Mouse (Mus musculus): ENCODE results near the gene Slc37a4. TPM values are rescaled to one million over a fixed set of nuclear protein-coding genes. Genes with fewer than 3 reads are reported as not detected.

Gene Slc37a4
- total and polyA plus RNA-seq, 3 experiments = 20.9 to 38.9 (median 24.8) TPM

GRCm38 (mm10) chr9:44387221-44387620 is 9.4 kb upstream of the Slc37a4 start:
- TF ChIP-seq EP300 (IDR thresholded peaks at IDR 0.05; ENCODE audit: insufficient read depth, low read depth, low read length) (no peak), CTCF (IDR thresholded peaks at IDR 0.05) (no peak), POLR2A (IDR thresholded peaks at IDR 0.05; ENCODE audit: insufficient read depth, low read depth, low read length) (no peak)
- no peaks in the 10 kb centered on the region for H3K36me3 ChIP-seq (ENCODE audit: control insufficient read depth, insufficient read depth, low read length)
- H3K79me2 ChIP-seq (replicated peaks; ENCODE audit: control insufficient read depth, insufficient read depth, low read length) = no peaks in the 10 kb centered on the region
- DNase-seq = no peak
- no peak overlapping the region for H3K27ac ChIP-seq
- H3K27me3 ChIP-seq (ENCODE audit: control insufficient read depth, insufficient read depth, low read length) = no peaks in the 10 kb centered on the region
- intact Hi-C loops (cut with DNase I) = loop anchor here (10.0 kb wide), 1 partner anchor 402 kb away; no protein-coding TSS in a partner anchor
- no peak overlapping the region for H3K4me3 ChIP-seq
- no peak overlapping the region for H3K9ac ChIP-seq (ENCODE audit: low read depth, low read length)
- WGBS = 71% methylated on average over 3 of the region's 3 CpGs
- no peaks in the 10 kb centered on the region for H3K4me1 ChIP-seq (ENCODE audit: control insufficient read depth, insufficient read depth, low read length)

- DNase-seq = peak; percentile 35 to 53
- no peaks in the 10 kb centered on the region for H3K36me3 ChIP-seq (ENCODE audit: control insufficient read depth, insufficient read depth, low read length)
- H3K79me2 ChIP-seq (replicated peaks; ENCODE audit: control insufficient read depth, insufficient read depth, low read length) = no peaks in the 10 kb centered on the region
- no peak overlapping the region for H3K4me3 ChIP-seq
- TF ChIP-seq CTCF (IDR thresholded peaks at IDR 0.05) = peak; percentile 79
- TF ChIP-seq POLR2A (IDR thresholded peaks at IDR 0.05; ENCODE audit: insufficient read depth, low read depth, low read length) = no peak
- WGBS = 60% methylated on average over 8 of the region's 8 CpGs
- intact Hi-C loops (cut with DNase I) = loop anchor here (10.0 kb wide), 1 partner anchor 404 kb away; no protein-coding TSS in a partner anchor
- H3K27me3 ChIP-seq (ENCODE audit: control insufficient read depth, insufficient read depth, low read length) = no peaks in the 10 kb centered on the region
- H3K9ac ChIP-seq (ENCODE audit: low read depth, low read length) = no peak overlapping the region
- no peak overlapping the region for H3K27ac ChIP-seq
- H3K4me1 ChIP-seq (ENCODE audit: control insufficient read depth, insufficient read depth, low read length) = no peaks in the 10 kb centered on the region
Observed at GRCm38 (mm10) chr9:44389273-44389672, 7.4 kb upstream of the Slc37a4 start.

DNA sequence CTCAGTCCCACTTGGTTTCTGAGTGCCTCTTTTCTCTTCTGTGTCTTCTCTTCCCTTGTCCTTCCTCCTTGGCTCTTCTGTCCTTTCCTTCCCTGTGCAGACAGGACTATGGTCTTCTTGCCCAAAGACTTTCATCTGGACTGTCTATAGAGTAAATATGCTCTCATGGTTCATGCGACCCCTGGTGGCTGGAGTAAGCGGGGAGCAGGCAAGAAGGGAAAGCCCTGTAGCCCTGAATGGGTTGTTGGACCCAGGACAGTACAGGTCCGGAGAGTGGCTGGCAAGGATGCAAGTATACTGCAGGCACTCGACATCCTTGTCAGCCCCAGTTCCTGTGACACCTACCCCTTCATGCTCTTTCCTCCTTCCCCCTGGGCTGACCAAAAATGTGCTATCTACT is 5.2 kb upstream of the Slc37a4 start:
- no peak overlapping the region for H3K4me3 ChIP-seq
- H3K9ac ChIP-seq (ENCODE audit: low read depth, low read length) = no peak overlapping the region
- WGBS = 12% methylated on average over 4 of the region's 4 CpGs
- intact Hi-C loops (cut with DNase I) = loop anchor here (2.0 to 5.0 kb wide), 3 partner anchors 99 to 265 kb away; no protein-coding TSS in a partner anchor
- peak; percentile 68 to 79 for DNase-seq
- no peaks in the 10 kb centered on the region for H3K79me2 ChIP-seq (replicated peaks; ENCODE audit: control insufficient read depth, insufficient read depth, low read length)
- H3K4me1 ChIP-seq (ENCODE audit: control insufficient read depth, insufficient read depth, low read length) = peaks cover 3% of the 10 kb centered on the region
- TF ChIP-seq EP300 (IDR thresholded peaks at IDR 0.05; ENCODE audit: insufficient read depth, low read depth, low read length) (no peak), CTCF (IDR thresholded peaks at IDR 0.05) (peak; percentile 92)
- no peak overlapping the region for H3K27ac ChIP-seq
- H3K27me3 ChIP-seq (ENCODE audit: control insufficient read depth, insufficient read depth, low read length) = no peaks in the 10 kb centered on the region
- no peaks in the 10 kb centered on the region for H3K36me3 ChIP-seq (ENCODE audit: control insufficient read depth, insufficient read depth, low read length)

GRCm38 (mm10) chr9:44398087-44398486 is 1.4 kb downstream of the Slc37a4 start:
- TF ChIP-seq CTCF (IDR thresholded peaks at IDR 0.05) (no peak), POLR2A (IDR thresholded peaks at IDR 0.05; ENCODE audit: insufficient read depth, low read depth, low read length) (no peak), EP300 (IDR thresholded peaks at IDR 0.05; ENCODE audit: insufficient read depth, low read depth, low read length) (no peak)
- Histone ChIP-seq H3K9ac (ENCODE audit: low read depth, low read length) (no peak overlapping the region), H3K4me1 (ENCODE audit: control insufficient read depth, insufficient read depth, low read length) (peaks cover 8% of the 10 kb centered on the region), H3K36me3 (ENCODE audit: control insufficient read depth, insufficient read depth, low read length) (no peaks in the 10 kb centered on the region), H3K27ac (no peak overlapping the region; the same call in 1 of the 2 replicates), H3K27me3 (ENCODE audit: control insufficient read depth, insufficient read depth, low read length) (no peaks in the 10 kb centered on the region), H3K4me3 (no peak overlapping the region), H3K79me2 (replicated peaks; ENCODE audit: control insufficient read depth, insufficient read depth, low read length) (no peaks in the 10 kb centered on the region)
- intact Hi-C loops (cut with DNase I) = no loop called here
- WGBS = 44% methylated on average over 4 of the region's 4 CpGs
- no peak for DNase-seq

DNA sequence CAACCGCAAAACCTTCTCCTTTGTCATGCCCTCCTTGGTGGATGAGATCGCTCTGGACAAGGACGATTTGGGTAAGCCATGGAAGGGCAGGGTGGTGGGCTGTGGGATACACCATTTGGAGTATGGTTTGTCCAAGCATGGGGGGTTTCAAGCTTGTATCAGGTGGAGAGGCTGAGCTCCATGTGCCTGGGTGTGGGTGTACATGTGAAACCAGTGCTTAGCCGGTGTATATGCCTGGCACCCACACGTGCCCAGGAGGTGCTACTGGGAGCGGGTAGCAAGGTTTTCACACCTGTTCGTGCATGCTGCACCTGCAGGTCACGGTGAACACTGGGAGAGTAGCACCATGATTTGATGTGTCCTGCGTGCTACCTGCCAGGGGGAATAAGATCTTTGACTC is 1.9 kb downstream of the Slc37a4 start:
- DNase-seq = no peak
- no peak overlapping the region for H3K4me3 ChIP-seq
- WGBS = 85% methylated on average over 9 of the region's 9 CpGs
- H3K4me1 ChIP-seq (ENCODE audit: control insufficient read depth, insufficient read depth, low read length) = peaks cover 8% of the 10 kb centered on the region
- no peak overlapping the region for H3K27ac ChIP-seq
- no peak overlapping the region for H3K9ac ChIP-seq (ENCODE audit: low read depth, low read length)
- H3K79me2 ChIP-seq (replicated peaks; ENCODE audit: control insufficient read depth, insufficient read depth, low read length) = no peaks in the 10 kb centered on the region
- no peaks in the 10 kb centered on the region for H3K36me3 ChIP-seq (ENCODE audit: control insufficient read depth, insufficient read depth, low read length)
- TF ChIP-seq CTCF (IDR thresholded peaks at IDR 0.05) = no peak
- intact Hi-C loops (cut with DNase I) = no loop called here
- no peaks in the 10 kb centered on the region for H3K27me3 ChIP-seq (ENCODE audit: control insufficient read depth, insufficient read depth, low read length)

GRCm38 (mm10) chr9:44399114-44399794 is 2.6 kb downstream of the Slc37a4 start:
- Histone ChIP-seq H3K27me3 (ENCODE audit: control insufficient read depth, insufficient read depth, low read length) (no peaks in the 10 kb centered on the region), H3K9ac (ENCODE audit: low read depth, low read length) (no peak overlapping the region), H3K4me1 (ENCODE audit: control insufficient read depth, insufficient read depth, low read length) (peaks cover 8% of the 10 kb centered on the region), H3K4me3 (no peak overlapping the region), H3K36me3 (ENCODE audit: control insufficient read depth, insufficient read depth, low read length) (no peaks in the 10 kb centered on the region), H3K27ac (peak overlapping the region; percentile 36; the same call in 1 of the 2 replicates), H3K79me2 (replicated peaks; ENCODE audit: control insufficient read depth, insufficient read depth, low read length) (no peaks in the 10 kb centered on the region)
- intact Hi-C loops (cut with DNase I) = no loop called here
- no peak for TF ChIP-seq CTCF (IDR thresholded peaks at IDR 0.05)
- TF ChIP-seq EP300 (IDR thresholded peaks at IDR 0.05; ENCODE audit: insufficient read depth, low read depth, low read length) = no peak
- no peak for TF ChIP-seq POLR2A (IDR thresholded peaks at IDR 0.05; ENCODE audit: insufficient read depth, low read depth, low read length)
- DNase-seq = no peak
- 77% methylated on average over 13 of the region's 13 CpGs for WGBS
